Mouse (Mus musculus) mouse embryonic stem cell (cell line): ENCODE data around the gene Qpct.

Experiments used
- in situ Hi-C, 2 experiments: fragments of 300-500 bp; cut with MboI; formaldehyde crosslinking; loops; 1 replicate in 1 of 2; 3 replicates in 1 of 2; pipeline ENCODE4 v1.14.3; 2019 to 2020; ENCODE audit warnings: low sequenced_read_pairs in 2 of 2, low pct_unique_long_range_greater_than_20kb in 1 of 2, mixed read lengths in 1 of 2; ENCODE audit not compliant: unreplicated experiment in 1 of 2

The Qpct gene

GRCm38 (mm10) chr17:79068581-79068980, 16.9 kb downstream of the Qpct start:
- in situ Hi-C loops: no loop called here

GRCm38 (mm10) chr17:79069019-79069418, 17.3 kb downstream of the Qpct start:
- in situ Hi-C loops: no loop called here

- in situ Hi-C loops: no loop called here
Observed at GRCm38 (mm10) chr17:79069766-79070480, 18.2 kb downstream of the Qpct start.

- in situ Hi-C loops: no loop called here
Observed at GRCm38 (mm10) chr17:79071951-79072350, 20.2 kb downstream of the Qpct start.

GRCm38 (mm10) chr17:79076974-79077847, 25.5 kb downstream of the Qpct start:
- in situ Hi-C loops: no loop called here

- in situ Hi-C loops: no loop called here
Observed at GRCm38 (mm10) chr17:79077848-79078146, 26.1 kb downstream of the Qpct start.

GRCm38 (mm10) chr17:79078248-79078647, 26.5 kb downstream of the Qpct start:
- in situ Hi-C loops: no loop called here

- in situ Hi-C loops: no loop called here
Observed at GRCm38 (mm10) chr17:79091710-79092109, 40.0 kb downstream of the Qpct start.

GRCm38 (mm10) chr17:79093286-79093975, 41.7 kb downstream of the Qpct start:
- in situ Hi-C loops: no loop called here

- in situ Hi-C loops: no loop called here
Observed at GRCm38 (mm10) chr17:79095624-79096023, 43.9 kb downstream of the Qpct start.

GRCm38 (mm10) chr17:79099866-79100265, 48.2 kb downstream of the Qpct start:
- in situ Hi-C loops: no loop called here

- in situ Hi-C loops: no loop called here
Observed at GRCm38 (mm10) chr17:79108238-79108637, 56.5 kb downstream of the Qpct start.

- in situ Hi-C loops: no loop called here
Observed at GRCm38 (mm10) chr17:79109576-79109975, 57.9 kb downstream of the Qpct start.

- in situ Hi-C loops: loop anchor here (5.0 to 10.0 kb wide), 3 partner anchors 404 to 474 kb away; no protein-coding TSS in a partner anchor
Observed at GRCm38 (mm10) chr17:79110936-79111348, 59.2 kb downstream of the Qpct start.

- in situ Hi-C loops: loop anchor here (10.0 kb wide), 2 partner anchors 400 to 470 kb away; no protein-coding TSS in a partner anchor
Observed at GRCm38 (mm10) chr17:79115248-79115647, 63.5 kb downstream of the Qpct start.

- in situ Hi-C loops: loop anchor here (10.0 kb wide), 2 partner anchors 396 to 466 kb away; no protein-coding TSS in a partner anchor
Observed at GRCm38 (mm10) chr17:79119066-79119465, 67.4 kb downstream of the Qpct start.

- in situ Hi-C loops: no loop called here
Observed at GRCm38 (mm10) chr17:79120269-79120668, 68.6 kb downstream of the Qpct start.

GRCm38 (mm10) chr17:79133740-79134139, 82.0 kb downstream of the Qpct start:
- in situ Hi-C loops: no loop called here

GRCm38 (mm10) chr17:79135826-79136225, 84.1 kb downstream of the Qpct start:
- in situ Hi-C loops: no loop called here
